Mouse (Mus musculus): Measurements from ENCODE around the gene Apbb2. TPM values are rescaled to one million over a fixed set of nuclear protein-coding genes. Genes with fewer than 3 reads are reported as not detected.

The Apbb2 gene
- total and polyA plus RNA-seq, 3 experiments = 0.34 to 0.40 (median 0.34) TPM

- Histone ChIP-seq H3K4me1 (ENCODE audit: control insufficient read depth in 1 of 2, insufficient read depth in 2 of 2) (no peaks in the 10 kb centered on the region), H3K27ac (ENCODE audit: insufficient read depth, low read depth) (no peak overlapping the region), H3K79me2 (replicated peaks; ENCODE audit: control insufficient read depth, extremely low read depth, insufficient read depth, poor library complexity, severe bottlenecking) (no peaks in the 10 kb centered on the region), H3K36me3 (replicated peaks in 1 of 2; ENCODE audit: control insufficient read depth in 1 of 2, insufficient read depth in 1 of 2, low read length in 1 of 2) (no peaks in the 10 kb centered on the region), H3K9ac (ENCODE audit: insufficient read depth, low read depth) (no peak overlapping the region), H3K27me3 (replicated peaks) (no peaks in the 10 kb centered on the region), H3K4me2 (ENCODE audit: insufficient read depth, low read depth, poor library complexity, severe bottlenecking) (no peak overlapping the region), H3K9me3 (replicated peaks; ENCODE audit: low read length) (no peaks in the 10 kb centered on the region), H3K4me3 (replicated peaks in 1 of 3; ENCODE audit: low read depth in 2 of 3, low read length in 2 of 3, poor library complexity in 1 of 3) (no peak overlapping the region)
- dilution Hi-C loops (cut with MboI; ENCODE audit: extremely low pct_ligation_motif_present, extremely low pct_unique_long_range_greater_than_20kb, low sequenced_read_pairs) = no loop called here
- in situ Hi-C loops (cut with MboI; ENCODE audit: low pct_ligation_motif_present, low pct_unique_long_range_greater_than_20kb, low sequenced_read_pairs) = no loop called here
- DNase-seq (ENCODE audit: extremely low read depth) = no peak
- TF ChIP-seq TBP (conservative IDR thresholded peaks at IDR 0.05; ENCODE audit: low read depth, low read length) (no peak), IRF4 (IDR thresholded peaks at IDR 0.05; ENCODE audit: low read depth, low read length) (no peak), JUND (conservative IDR thresholded peaks at IDR 0.05; ENCODE audit: low read depth, low read length) (no peak), MXI1 (IDR thresholded peaks at IDR 0.05; ENCODE audit: low read depth, low read length) (no peak)
Measured at GRCm38 (mm10) chr5:66436791-66437246, 181.8 kb downstream of the Apbb2 start.

GRCm38 (mm10) chr5:66435158-66435557 is 183.4 kb downstream of the Apbb2 start:
- in situ Hi-C loops (cut with MboI; ENCODE audit: low pct_ligation_motif_present, low pct_unique_long_range_greater_than_20kb, low sequenced_read_pairs) = no loop called here
- H3K36me3 ChIP-seq (replicated peaks in 1 of 2; ENCODE audit: control insufficient read depth in 1 of 2, insufficient read depth in 1 of 2, low read length in 1 of 2) = no peaks in the 10 kb centered on the region
- no peak for DNase-seq (ENCODE audit: extremely low read depth)
- H3K4me2 ChIP-seq (ENCODE audit: insufficient read depth, low read depth, poor library complexity, severe bottlenecking) = no peak overlapping the region
- TF ChIP-seq MAX (IDR thresholded peaks at IDR 0.05; ENCODE audit: low read length) (no peak), ETS1 (conservative IDR thresholded peaks at IDR 0.05; ENCODE audit: low read depth, low read length) (no peak)
- peaks cover 0 to 3% of the 10 kb centered on the region in 2 experiments; a peak in 2 of 4 replicates for H3K4me1 ChIP-seq (ENCODE audit: control insufficient read depth in 1 of 2, insufficient read depth in 2 of 2)
- H3K4me3 ChIP-seq (replicated peaks in 1 of 3; ENCODE audit: low read depth in 2 of 3, low read length in 2 of 3, poor library complexity in 1 of 3) = no peak overlapping the region
- dilution Hi-C loops (cut with MboI; ENCODE audit: extremely low pct_ligation_motif_present, extremely low pct_unique_long_range_greater_than_20kb, low sequenced_read_pairs) = no loop called here
- H3K9me3 ChIP-seq (replicated peaks; ENCODE audit: low read length) = no peaks in the 10 kb centered on the region
- H3K27me3 ChIP-seq (replicated peaks) = no peaks in the 10 kb centered on the region
- H3K27ac ChIP-seq (ENCODE audit: insufficient read depth, low read depth) = no peak overlapping the region
- no peak overlapping the region for H3K9ac ChIP-seq (ENCODE audit: insufficient read depth, low read depth)
- H3K79me2 ChIP-seq (replicated peaks; ENCODE audit: control insufficient read depth, extremely low read depth, insufficient read depth, poor library complexity, severe bottlenecking) = no peaks in the 10 kb centered on the region

GRCm38 (mm10) chr5:66429076-66429475 is 189.5 kb downstream of the Apbb2 start:
- no peaks in the 10 kb centered on the region for H3K9me3 ChIP-seq (replicated peaks; ENCODE audit: low read length)
- H3K27me3 ChIP-seq (replicated peaks) = no peaks in the 10 kb centered on the region
- peaks cover 0 to 13% of the 10 kb centered on the region in 2 experiments; a peak in 2 of 4 replicates for H3K4me1 ChIP-seq (ENCODE audit: control insufficient read depth in 1 of 2, insufficient read depth in 2 of 2)
- H3K79me2 ChIP-seq (replicated peaks; ENCODE audit: control insufficient read depth, extremely low read depth, insufficient read depth, poor library complexity, severe bottlenecking) = no peaks in the 10 kb centered on the region
- H3K9ac ChIP-seq (ENCODE audit: insufficient read depth, low read depth) = no peak overlapping the region
- in situ Hi-C loops (cut with MboI; ENCODE audit: low pct_ligation_motif_present, low pct_unique_long_range_greater_than_20kb, low sequenced_read_pairs) (no loop called here), dilution Hi-C loops (cut with MboI; ENCODE audit: extremely low pct_ligation_motif_present, extremely low pct_unique_long_range_greater_than_20kb, low sequenced_read_pairs) (no loop called here)
- H3K4me3 ChIP-seq (replicated peaks in 1 of 3; ENCODE audit: low read depth in 2 of 3, low read length in 2 of 3, poor library complexity in 1 of 3) = no peak overlapping the region
- H3K4me2 ChIP-seq (ENCODE audit: insufficient read depth, low read depth, poor library complexity, severe bottlenecking) = no peak overlapping the region
- no peak for TF ChIP-seq MAFK (IDR thresholded peaks at IDR 0.05; ENCODE audit: insufficient replicate concordance, low read length)
- no peak for TF ChIP-seq MXI1 (IDR thresholded peaks at IDR 0.05; ENCODE audit: low read depth, low read length)
- no peak for TF ChIP-seq ZMIZ1 (IDR thresholded peaks at IDR 0.05; ENCODE audit: low read depth, low read length)
- no peak for TF ChIP-seq IRF4 (IDR thresholded peaks at IDR 0.05; ENCODE audit: low read depth, low read length)
- TF ChIP-seq EP300 (IDR thresholded peaks at IDR 0.05; ENCODE audit: low read length) = no peak
- no peak for TF ChIP-seq KAT2A (IDR thresholded peaks at IDR 0.05; ENCODE audit: insufficient replicate concordance, low read length)
- TF ChIP-seq SMC3 (IDR thresholded peaks at IDR 0.05; ENCODE audit: low read depth, low read length) = no peak
- TF ChIP-seq JUND (conservative IDR thresholded peaks at IDR 0.05; ENCODE audit: low read depth, low read length) = no peak
- TF ChIP-seq NELFE (IDR thresholded peaks at IDR 0.05; ENCODE audit: low read depth, low read length) = no peak
- no peak for TF ChIP-seq HCFC1 (IDR thresholded peaks at IDR 0.05; ENCODE audit: low read depth, low read length)
- no peak for TF ChIP-seq TCF12 (IDR thresholded peaks at IDR 0.05; ENCODE audit: low read depth, low read length)
- DNase-seq (ENCODE audit: extremely low read depth) = no peak
- H3K27ac ChIP-seq (ENCODE audit: insufficient read depth, low read depth) = no peak overlapping the region
- H3K36me3 ChIP-seq (replicated peaks in 1 of 2; ENCODE audit: control insufficient read depth in 1 of 2, insufficient read depth in 1 of 2, low read length in 1 of 2) = no peaks in the 10 kb centered on the region

All from CH12.LX (cell line).